Mouse (Mus musculus): ENCODE measurements around the gene Zbtb4.

The Zbtb4 gene

GRCm38 (mm10) chr11:69763551-69763950 is 2.2 kb upstream of the Zbtb4 start:
- no peak for DNase-seq (ENCODE audit: low spot score)

GRCm38 (mm10) chr11:69766126-69766609 is 456 bp downstream of the Zbtb4 start:
- DNase-seq (ENCODE audit: low spot score) = peak; percentile 86

GRCm38 (mm10) chr11:69766872-69767624 is 1.3 kb downstream of the Zbtb4 start:
- no peak for DNase-seq (ENCODE audit: low spot score)

- DNase-seq (ENCODE audit: low spot score) = no peak
These were observed 1.9 kb downstream of the Zbtb4 start for GRCm38 (mm10) chr11:69767625-69767909.

GRCm38 (mm10) chr11:69774961-69775360 is 9.2 kb downstream of the Zbtb4 start:
- no peak for DNase-seq (ENCODE audit: low spot score)

- no peak for DNase-seq (ENCODE audit: low spot score)
These were observed 10.0 kb downstream of the Zbtb4 start for GRCm38 (mm10) chr11:69775716-69776115.

- DNase-seq (ENCODE audit: low spot score) = no peak
These were observed 10.8 kb downstream of the Zbtb4 start for GRCm38 (mm10) chr11:69776488-69776887.

GRCm38 (mm10) chr11:69777504-69778257 is 12.0 kb downstream of the Zbtb4 start:
- DNase-seq (ENCODE audit: low spot score) = no peak

GRCm38 (mm10) chr11:69778258-69778982 is 12.7 kb downstream of the Zbtb4 start:
- no peak for DNase-seq (ENCODE audit: low spot score)

- no peak for DNase-seq (ENCODE audit: low spot score)
These were observed 13.3 kb downstream of the Zbtb4 start for GRCm38 (mm10) chr11:69778985-69779384.

GRCm38 (mm10) chr11:69781828-69782227 is 16.1 kb downstream of the Zbtb4 start:
- DNase-seq (ENCODE audit: low spot score) = no peak

- no peak for DNase-seq (ENCODE audit: low spot score)
These were observed 19.1 kb downstream of the Zbtb4 start for GRCm38 (mm10) chr11:69784793-69785272.

GRCm38 (mm10) chr11:69787306-69787705 is 21.6 kb downstream of the Zbtb4 start:
- DNase-seq (ENCODE audit: low spot score) = no peak

- no peak for DNase-seq (ENCODE audit: low spot score)
These were observed 23.7 kb downstream of the Zbtb4 start for GRCm38 (mm10) chr11:69789431-69789830.

- DNase-seq (ENCODE audit: low spot score) = no peak
These were observed 25.7 kb downstream of the Zbtb4 start for GRCm38 (mm10) chr11:69791420-69791819.

- DNase-seq (ENCODE audit: low spot score) = no peak
These were observed 27.7 kb downstream of the Zbtb4 start for GRCm38 (mm10) chr11:69793429-69793828.

GRCm38 (mm10) chr11:69795168-69795982 is 29.7 kb downstream of the Zbtb4 start, which contains the start of gene Chrnb1:
Chrnb1 (minus strand) TSS chr11:69795943.
- DNase-seq (ENCODE audit: low spot score) = peak; percentile 92

GRCm38 (mm10) chr11:69795983-69796435 is 30.3 kb downstream of the Zbtb4 start:
- no peak for DNase-seq (ENCODE audit: low spot score)

- DNase-seq (ENCODE audit: low spot score) = no peak
These were observed 32.2 kb downstream of the Zbtb4 start for GRCm38 (mm10) chr11:69797924-69798323.

GRCm38 (mm10) chr11:69799394-69800137 is 33.9 kb downstream of the Zbtb4 start:
- no peak for DNase-seq (ENCODE audit: low spot score)

GRCm38 (mm10) chr11:69800138-69800391 is 34.4 kb downstream of the Zbtb4 start:
- DNase-seq (ENCODE audit: low spot score) = no peak

All from T-cell, adult 2 months (primary cell).